Mouse (Mus musculus) liver, adult 2 months (tissue): ENCODE results near the gene C1d. TPM values are rescaled to one million over a fixed set of nuclear protein-coding genes. Genes with fewer than 3 reads are reported as not detected.

Source experiments
- DNase-seq: peaks from one replicate; pipeline ENCODE4 v3.0.0-alpha.2; 2011; ENCODE audit warnings: low read depth, low spot score; ENCODE audit errors: extremely low read depth
- H3K27ac ChIP-seq: fragments of 200-500 bp; replicated peaks from 2 replicates; pipeline ENCODE4 v1.5.1; 2012; ENCODE audit warnings: low read depth, mild to moderate bottlenecking, control low read depth, inconsistent platforms, low read length; ENCODE audit not compliant: insufficient read depth
- H3K27me3 ChIP-seq: fragments of 200-500 bp; 2 replicates; pipeline ENCODE4 v1.6.1; 2012; ENCODE audit warnings: mild to moderate bottlenecking, moderate library complexity, low read length, inconsistent platforms; ENCODE audit not compliant: control insufficient read depth, insufficient read depth
- H3K36me3 ChIP-seq: fragments of 200-500 bp; 2 replicates; pipeline ENCODE4 v1.6.1; 2012; ENCODE audit warnings: low read length, inconsistent platforms; ENCODE audit not compliant: control insufficient read depth, insufficient read depth
- H3K4me1 ChIP-seq: fragments of 200-500 bp; 2 replicates; pipeline ENCODE4 v1.6.1; 2011; ENCODE audit warnings: low read length; ENCODE audit not compliant: control insufficient read depth, insufficient read depth
- H3K4me3 ChIP-seq: fragments of 200-500 bp; 2 replicates; pipeline ENCODE4 v1.5.1; 2011; ENCODE audit warnings: low read depth, mild to moderate bottlenecking, control low read depth, low read length, moderate library complexity; ENCODE audit not compliant: insufficient read depth
- H3K79me2 ChIP-seq: fragments of 200-500 bp; 2 replicates; pipeline ENCODE4 v1.6.1; 2012; ENCODE audit warnings: inconsistent platforms, mild to moderate bottlenecking, low read length, moderate library complexity; ENCODE audit not compliant: control insufficient read depth, insufficient read depth
- H3K9ac ChIP-seq: fragments of 200-500 bp; 2 replicates; pipeline ENCODE4 v1.6.1; 2012; ENCODE audit warnings: low read depth, mild to moderate bottlenecking, control low read depth, inconsistent platforms, low read length
- CTCF ChIP-seq: fragments of 200-500 bp; IDR thresholded peaks from 2 replicates; pipeline ENCODE4 v1.5.1; 2011; ENCODE audit warnings: low read depth, low read length, control low read depth
- POLR2A ChIP-seq: fragments of 200-500 bp; IDR thresholded peaks from 2 replicates; pipeline ENCODE4 v1.6.1; 2011; ENCODE audit warnings: low read length, control low read depth; ENCODE audit not compliant: insufficient read depth; ENCODE audit errors: extremely low read depth
- WGBS: fragments of 180-500 bp; shearing (Covaris S2); methylation state at CpG from one replicate; pipeline ENCODE4 v1.1.7; 2018; 5-methylcytosine and 5-hydroxymethylcytosine counted together
- polyA plus RNA-seq: library from polyadenylated mRNA; depleted of rRNA; stranded (reverse); fragments of >200 nt; gene quantifications from 2 replicates; pipeline ENCODE4 v1.2.3, GENCODE M21; 2012; rRNA removed
- total RNA-seq: library from RNA; depleted of rRNA; stranded (reverse); fragments of >200 nt; gene quantifications from 2 replicates; pipeline ENCODE4 v1.2.3, GENCODE M21; 2014; rRNA removed

The C1d gene
- total and polyA plus RNA-seq, 2 experiments: 23.4 to 48.3 TPM

DNA sequence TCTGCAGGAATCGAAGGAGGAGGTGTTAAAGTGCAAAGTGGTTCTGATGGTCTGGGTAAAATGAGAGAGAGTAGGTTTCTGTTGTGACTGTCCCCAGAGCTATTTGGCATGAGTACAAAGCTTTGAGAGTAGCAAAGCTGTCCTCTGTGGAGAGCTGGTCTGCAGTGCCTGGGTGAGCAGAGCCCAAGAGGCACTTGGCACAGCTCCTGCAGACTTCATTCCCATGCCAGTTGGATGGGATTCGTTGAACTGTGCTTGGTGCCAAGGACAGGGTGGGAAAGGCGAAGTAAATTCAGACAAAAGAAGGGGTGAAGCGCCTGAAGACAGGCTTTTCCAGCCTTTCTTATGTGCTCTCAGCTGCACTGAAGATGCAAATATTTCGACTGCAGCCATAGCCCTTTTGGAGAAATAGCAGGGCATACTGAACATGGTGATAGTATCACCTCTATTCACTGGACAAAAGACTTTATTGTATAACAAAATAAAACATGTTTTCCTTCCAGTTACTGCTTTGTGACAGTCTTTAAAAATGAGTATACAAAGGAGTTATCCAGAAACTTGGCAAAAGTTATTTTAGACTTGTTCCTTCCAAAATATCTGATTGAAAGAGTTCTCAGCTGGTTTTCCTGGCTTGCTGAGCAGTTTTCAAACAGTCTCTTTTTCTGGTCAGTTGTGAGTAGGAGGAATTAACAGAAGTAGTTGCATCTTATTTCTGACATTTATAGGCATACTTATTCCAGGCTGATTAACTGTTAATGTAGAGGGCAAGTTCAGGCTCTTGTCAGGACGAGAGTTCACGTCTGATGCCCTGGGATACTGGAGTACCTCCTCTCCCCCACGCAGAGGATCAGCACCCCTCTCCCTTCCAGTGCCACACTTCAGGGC lies 48.9 kb downstream of the C1d start:
- DNase-seq: no peak
- H3K36me3 ChIP-seq: no peaks in the 10 kb centered on the region
- H3K4me1 ChIP-seq: no peaks in the 10 kb centered on the region
- WGBS: 70% methylated on average over 8 of the region's 8 CpGs
- no peaks in the 10 kb centered on the region for H3K27me3 ChIP-seq
- no peaks in the 10 kb centered on the region for H3K79me2 ChIP-seq
- H3K4me3 ChIP-seq: no peak overlapping the region
- no peak overlapping the region for H3K9ac ChIP-seq
- H3K27ac ChIP-seq: no peak overlapping the region
- no peak for TF ChIP-seq CTCF

DNA sequence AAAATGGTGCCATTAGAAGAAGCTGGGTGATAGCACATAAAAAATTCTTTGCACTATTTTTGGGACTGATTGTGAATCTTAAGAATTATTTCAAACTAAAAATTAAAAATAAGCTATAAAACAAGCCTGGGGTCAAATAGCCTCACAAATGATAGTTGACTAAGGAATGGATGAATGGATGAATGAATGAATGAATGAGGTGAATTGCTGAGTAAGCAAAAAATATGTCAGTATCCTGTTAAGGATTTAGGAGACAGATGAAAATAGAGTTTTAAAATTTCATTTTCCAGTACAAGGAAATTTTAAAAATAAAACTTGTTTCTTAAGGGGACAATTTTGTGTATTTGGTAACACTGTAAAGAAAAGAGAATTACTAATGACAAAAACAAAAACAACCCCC lies 50.1 kb downstream of the C1d start:
- no peak for TF ChIP-seq CTCF
- no peak for TF ChIP-seq POLR2A
- Histone ChIP-seq H3K9ac (no peak overlapping the region), H3K4me3 (no peak overlapping the region), H3K79me2 (no peaks in the 10 kb centered on the region), H3K4me1 (no peaks in the 10 kb centered on the region), H3K36me3 (no peaks in the 10 kb centered on the region), H3K27ac (no peak overlapping the region), H3K27me3 (no peaks in the 10 kb centered on the region)
- DNase-seq: no peak

Other genes with a start within 250 kb of the C1d start
- gene Cnrip1, start 206.0 kb upstream of the C1d start, total RNA-seq: 1.5 and 1.9 TPM in 2 replicates
- gene Cnrip1, start 206.0 kb upstream of the C1d start, polyA plus RNA-seq: 0.92 and 1.3 TPM in 2 replicates
- gene Plek, start 205.2 kb upstream of the C1d start, total RNA-seq: 2.0 and 3.2 TPM in 2 replicates
- gene Plek, start 205.2 kb upstream of the C1d start, polyA plus RNA-seq: 0.16 and 0.29 TPM in 2 replicates
- gene Ppp3r1, start 98.3 kb upstream of the C1d start, total RNA-seq: 21.4 and 22.8 TPM in 2 replicates
- gene Ppp3r1, start 98.3 kb upstream of the C1d start, polyA plus RNA-seq: 15.1 and 18.1 TPM in 2 replicates
- gene Wdr92, start 75.5 kb upstream of the C1d start, total RNA-seq: 9.3 and 11.5 TPM in 2 replicates
- gene Wdr92, start 75.5 kb upstream of the C1d start, polyA plus RNA-seq: 4.9 and 5.5 TPM in 2 replicates
- gene Pno1, start 46.0 kb upstream of the C1d start, total RNA-seq: 26.8 and 30.7 TPM in 2 replicates
- gene Pno1, start 46.0 kb upstream of the C1d start, polyA plus RNA-seq: 4.0 and 4.1 TPM in 2 replicates